Mouse (Mus musculus) megakaryocyte-erythroid progenitor cell, adult 5 weeks (primary cell): ENCODE data around the gene Col9a3. TPM values are rescaled to one million over a fixed set of nuclear protein-coding genes. Genes with fewer than 3 reads are reported as not detected.

Experiments used
- polyA plus RNA-seq: library from polyadenylated mRNA; stranded (reverse); fragments of >175 nt; gene quantifications from 2 replicates; pipeline ENCODE4 v1.2.3, GENCODE M21; 2012

Gene Col9a3
- 0.61 and 1.5 TPM in 2 replicates for polyA plus RNA-seq

DNA sequence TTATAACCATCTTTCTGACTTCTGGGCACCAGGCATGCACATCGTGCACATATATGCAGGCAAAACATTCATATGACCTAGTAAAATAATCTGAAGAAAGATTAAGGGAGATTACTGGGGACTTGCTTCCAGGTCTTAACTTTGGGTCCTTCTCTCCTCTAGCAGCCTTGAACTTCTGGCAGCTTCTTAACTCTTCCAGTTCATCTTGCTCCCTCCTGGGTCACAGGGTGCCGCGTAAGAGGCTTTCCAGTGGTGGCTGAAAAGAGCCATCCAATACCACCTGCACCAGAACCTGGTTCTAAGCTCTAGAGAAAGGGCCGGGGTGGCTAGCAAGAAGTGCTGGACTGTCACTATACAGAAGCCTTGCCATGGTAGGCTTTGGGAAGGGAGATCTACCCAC is at the start of gene Col9a3:
Gene Col9a3, plus strand, starts transcription at position 301 of the 400 bp plus-strand sequence.

DNA sequence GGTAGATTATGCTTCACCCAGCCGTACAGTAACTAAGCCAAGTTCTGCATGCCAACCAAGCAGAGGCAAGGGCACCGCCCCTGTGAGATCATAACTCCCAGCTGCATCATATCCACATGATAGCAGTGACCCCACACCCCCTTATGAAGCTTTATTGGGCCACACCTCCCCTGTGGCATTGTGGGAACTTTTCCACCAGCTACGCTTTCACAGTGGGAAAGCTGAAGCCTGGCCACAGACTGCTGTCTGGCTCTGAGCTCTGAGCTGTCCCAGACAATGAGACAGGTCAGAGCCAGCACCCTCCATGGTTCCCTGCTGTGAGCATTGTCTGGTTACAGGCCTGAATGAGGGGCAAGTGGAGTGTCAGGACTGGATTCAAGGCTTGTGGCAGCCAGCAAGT is 16.6 kb upstream of the Col9a3 start, which contains the start of gene Mrgbp:
Gene Mrgbp, plus strand, starts transcription at position 303 of the 400 bp plus-strand sequence.

DNA sequence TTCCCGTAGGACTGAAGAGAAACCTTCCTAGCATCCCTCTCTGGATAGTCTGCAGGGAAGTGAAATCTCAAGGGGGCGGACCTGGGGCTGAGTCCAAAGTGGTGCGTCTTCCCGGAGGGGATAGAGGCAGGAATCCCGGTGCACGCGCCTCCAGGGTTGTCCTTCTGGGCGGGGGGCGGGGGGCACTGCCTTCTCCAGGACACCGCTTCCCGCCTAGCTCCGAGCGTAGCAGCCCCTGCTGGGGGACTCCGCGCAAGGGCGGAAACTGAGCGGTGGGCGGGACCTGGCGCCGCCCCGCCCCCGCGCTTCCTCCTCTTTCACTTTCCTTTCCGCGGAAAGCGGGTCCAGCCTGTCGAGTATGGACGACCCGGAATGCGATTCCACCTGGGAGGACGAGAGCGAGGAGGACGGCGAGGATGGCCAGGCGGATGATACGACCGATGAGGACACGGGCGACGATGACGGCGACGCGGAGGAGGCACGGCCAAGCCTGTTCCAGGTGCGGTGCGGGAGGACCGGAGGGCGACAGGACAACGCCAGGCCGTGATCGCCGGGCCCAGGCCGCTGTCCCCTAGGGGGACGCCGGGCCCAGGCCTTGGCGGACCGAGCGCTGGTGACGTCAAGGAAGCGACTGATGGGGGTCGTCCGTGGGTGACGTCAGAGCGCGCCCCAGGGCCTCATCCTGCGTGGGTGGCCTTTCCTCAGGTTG is 8.3 kb upstream of the Col9a3 start, which contains the start of gene Ogfr:
Gene Ogfr, plus strand, starts transcription at position 123 of the 709 bp plus-strand sequence.

DNA sequence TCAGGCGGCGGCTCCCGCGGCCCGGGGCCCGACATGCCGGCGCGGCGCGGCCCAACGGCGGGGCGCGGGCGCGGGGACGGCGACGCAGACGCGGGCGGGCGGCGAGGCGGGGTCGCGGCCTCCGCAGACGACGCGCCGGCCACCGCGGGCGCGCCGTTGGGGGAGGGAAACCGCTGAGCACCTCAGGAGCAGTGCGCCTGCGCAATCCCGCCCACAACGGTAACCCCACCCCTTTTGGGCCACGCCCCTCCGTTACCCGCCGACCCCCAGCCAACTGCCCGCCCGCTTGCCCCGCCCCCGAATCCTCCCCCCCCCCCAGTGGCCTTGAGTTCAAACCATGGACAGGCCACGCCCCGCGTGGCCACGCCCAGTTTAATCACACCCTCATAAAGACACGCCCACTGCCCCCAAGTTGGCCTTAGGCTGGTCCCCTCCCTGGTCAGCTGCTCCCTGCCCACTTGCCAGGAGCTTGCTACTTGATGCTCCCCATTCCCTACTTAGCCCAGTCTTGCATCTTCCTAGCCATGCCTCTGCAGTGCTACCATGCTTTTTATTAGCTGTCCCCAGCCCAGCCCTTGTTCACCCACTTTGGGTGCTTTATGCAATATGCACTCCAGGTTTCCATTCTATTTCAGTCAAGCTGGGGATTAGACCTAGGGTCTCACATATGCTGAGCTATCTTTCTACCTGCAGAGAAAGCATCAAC is 45.1 kb downstream of the Col9a3 start, which contains the start of gene Tcfl5:
Gene Tcfl5, minus strand, starts transcription at position 154 of the 706 bp plus-strand sequence.

Other genes starting within 250 kb of the Col9a3 start
- 23.3 and 26.7 TPM in 2 replicates for gene Slco4a1, start 141.5 kb upstream of the Col9a3 start, polyA plus RNA-seq
- not detected in 2 replicates for gene Ntsr1, start 97.8 kb upstream of the Col9a3 start, polyA plus RNA-seq
- 20.8 and 25.2 TPM in 2 replicates for gene Mrgbp, start 16.5 kb upstream of the Col9a3 start, polyA plus RNA-seq
- gene Ogfr, start 8.5 kb upstream of the Col9a3 start, polyA plus RNA-seq: 134 and 158 TPM in 2 replicates
- not detected in 2 replicates for gene Tcfl5, start 44.9 kb downstream of the Col9a3 start, polyA plus RNA-seq
- gene Dido1, start 112.2 kb downstream of the Col9a3 start, polyA plus RNA-seq: 16.5 and 24.3 TPM in 2 replicates
- gene Gid8, start 112.3 kb downstream of the Col9a3 start, polyA plus RNA-seq: 17.7 and 21.8 TPM in 2 replicates
- gene Slc17a9, start 127.5 kb downstream of the Col9a3 start, polyA plus RNA-seq: 28.4 and 28.7 TPM in 2 replicates
- gene Bhlhe23, start 179.1 kb downstream of the Col9a3 start, polyA plus RNA-seq: not detected in 2 replicates